Mouse (Mus musculus): ENCODE measurements around the gene Maff.

DNA sequence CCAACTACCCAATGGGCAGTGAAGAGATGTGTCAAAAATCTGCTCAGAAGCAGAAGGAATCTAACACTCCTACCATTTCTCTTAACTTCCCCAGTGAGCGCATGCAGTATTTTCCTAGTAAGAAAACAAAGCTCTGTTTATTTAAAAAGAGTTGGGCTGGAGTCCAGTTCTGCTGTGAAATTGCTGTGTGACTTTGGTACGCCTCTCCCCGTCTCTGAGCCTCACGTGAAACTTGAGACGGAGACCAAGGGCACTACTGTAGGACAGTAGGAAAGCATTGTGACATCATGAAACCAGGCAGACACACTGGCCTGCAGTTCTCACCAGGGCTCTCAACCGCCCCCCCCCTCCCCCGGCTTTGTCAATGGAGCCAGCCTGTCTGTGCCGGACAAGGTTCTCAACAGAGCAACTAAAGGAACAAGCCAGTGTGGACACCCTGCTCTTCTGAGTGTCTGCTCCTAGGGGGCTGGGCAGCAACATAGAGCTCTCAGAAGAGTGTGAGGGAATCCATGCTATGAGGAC lies 32.5 kb upstream of the Maff start:
- TF ChIP-seq CTCF (IDR thresholded peaks at IDR 0.05; ENCODE audit: extremely low read depth, insufficient read length, insufficient replicate concordance, low read depth, low read length) (no peak), POLR2A (IDR thresholded peaks at IDR 0.05; ENCODE audit: low read depth, low read length) (no peak)

All from small intestine, adult 2 months (tissue).